Mouse (Mus musculus): ENCODE data around the gene Avil. TPM values are rescaled to one million over a fixed set of nuclear protein-coding genes. Genes with fewer than 3 reads are reported as not detected.
A peak's percentile ranks its signal among the peaks of the same experiment; 100 is the strongest.

Avil gene
- polyA plus RNA-seq, 1 experiment from 2014 or later = 0.60 TPM

DNA sequence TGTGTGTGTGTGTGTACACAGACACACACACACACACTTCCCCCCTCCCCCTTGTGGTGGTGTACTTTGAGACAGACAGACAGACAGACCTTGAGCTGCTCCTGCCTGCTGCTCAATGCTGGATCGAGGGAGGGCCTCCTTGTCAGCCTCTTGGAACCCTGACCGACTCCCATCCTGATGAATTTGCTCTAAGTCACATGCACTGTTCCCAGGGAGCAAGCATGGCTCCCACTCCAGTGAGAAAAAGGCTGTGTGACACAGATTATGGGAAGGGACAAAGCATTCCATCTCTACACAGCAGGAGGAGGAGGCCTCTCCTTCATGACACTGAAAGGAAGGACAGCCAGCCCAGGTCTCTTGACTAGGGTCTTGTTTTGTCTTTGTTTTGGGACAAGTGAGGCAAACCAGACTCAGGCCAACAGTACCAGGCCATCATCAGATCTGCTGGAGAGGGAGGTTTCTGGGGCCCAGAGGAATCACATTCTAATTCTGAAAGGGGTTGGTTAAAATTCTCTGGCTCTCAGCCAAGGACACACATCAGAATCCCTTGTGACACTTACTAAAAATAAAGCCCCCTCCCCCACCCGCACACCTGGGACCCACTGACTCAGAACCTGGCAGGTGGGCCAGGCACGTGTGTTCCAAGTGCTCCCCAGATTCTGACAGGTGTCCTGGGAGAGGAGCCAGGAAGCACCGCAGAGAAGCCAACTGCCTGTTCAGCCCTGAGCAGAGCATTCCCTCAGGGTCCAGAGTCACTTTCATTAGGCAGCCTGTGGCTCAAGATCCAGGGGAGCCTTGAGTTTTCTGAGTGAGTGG is 16.1 kb upstream of the Avil start:
- WGBS = 11% methylated on average over 5 of the region's 5 CpGs
- H3K36me3 ChIP-seq = no peaks in the 10 kb centered on the region
- H3K27me3 ChIP-seq (replicated peaks) = no peaks in the 10 kb centered on the region
- H3K27ac ChIP-seq = peak overlapping the region; percentile 85
- H3K4me1 ChIP-seq = peaks cover 87% of the 10 kb centered on the region
- peak overlapping the region; percentile 77 for H3K4me2 ChIP-seq
- no peak overlapping the region; the same call in 1 of the 2 replicates for H3K4me3 ChIP-seq (replicated peaks)
- no peaks in the 10 kb centered on the region for H3K9me3 ChIP-seq
- ATAC-seq (ENCODE audit: insufficient read depth, low FRiP score, low read depth) = no peak
- H3K9ac ChIP-seq = no peak overlapping the region

DNA sequence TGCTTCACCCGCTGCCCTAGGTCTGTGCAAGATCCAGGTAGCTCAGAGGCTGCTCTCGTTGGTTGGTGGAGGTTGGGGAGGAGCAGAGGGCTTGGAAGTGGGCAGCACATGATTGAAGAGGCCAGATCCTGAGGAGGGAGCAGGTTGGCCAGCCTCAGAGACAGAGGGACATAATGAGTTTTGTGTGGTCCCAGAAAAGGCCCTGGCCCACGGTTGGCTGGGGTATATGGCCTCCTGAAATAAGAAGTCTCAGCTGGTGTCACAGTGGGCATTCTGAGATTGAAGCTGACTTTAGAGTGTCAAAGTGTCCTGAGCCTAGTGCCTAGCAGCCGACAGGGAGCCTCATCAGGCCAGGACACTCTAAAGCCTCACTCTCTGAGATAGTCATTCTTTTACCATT is 15.4 kb upstream of the Avil start:
- H3K27me3 ChIP-seq (replicated peaks) = no peaks in the 10 kb centered on the region
- no peaks in the 10 kb centered on the region for H3K9me3 ChIP-seq
- WGBS = 76% methylated on average over 4 of the region's 4 CpGs
- H3K27ac ChIP-seq = peak overlapping the region; percentile 85
- peak overlapping the region; percentile 77; the same call in 1 of the 2 replicates for H3K4me2 ChIP-seq
- ATAC-seq (ENCODE audit: insufficient read depth, low FRiP score, low read depth) = no peak
- no peak overlapping the region for H3K9ac ChIP-seq
- peaks cover 95% of the 10 kb centered on the region for H3K4me1 ChIP-seq
- no peaks in the 10 kb centered on the region for H3K36me3 ChIP-seq
- H3K4me3 ChIP-seq (replicated peaks) = no peak overlapping the region

DNA sequence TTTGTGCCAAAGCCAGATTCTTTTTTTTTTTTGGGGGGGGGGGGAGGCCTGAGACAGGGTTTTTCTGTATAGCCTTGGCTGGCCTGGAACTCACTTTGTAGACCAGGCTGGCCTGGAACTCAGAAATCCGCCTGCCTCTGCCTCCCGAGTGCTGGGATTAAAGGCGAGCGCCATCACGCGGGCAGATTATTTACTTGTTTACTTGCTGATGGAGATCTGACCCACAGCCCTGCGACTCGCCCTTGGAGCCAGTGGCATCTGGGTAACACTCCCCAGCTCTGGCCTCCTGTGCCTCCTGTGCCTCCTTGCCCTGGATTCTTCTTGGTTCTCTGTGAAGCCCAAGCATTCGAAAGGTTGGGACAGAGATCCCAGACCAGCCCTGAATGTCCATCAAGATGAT is 14.9 kb upstream of the Avil start:
- Histone ChIP-seq H3K4me3 (replicated peaks) (no peak overlapping the region), H3K27ac (peak overlapping the region; percentile 85), H3K4me1 (peaks cover 96% of the 10 kb centered on the region), H3K4me2 (no peak overlapping the region), H3K9ac (no peak overlapping the region), H3K9me3 (no peaks in the 10 kb centered on the region), H3K27me3 (replicated peaks) (no peaks in the 10 kb centered on the region), H3K36me3 (no peaks in the 10 kb centered on the region)
- no peak for ATAC-seq (ENCODE audit: insufficient read depth, low FRiP score, low read depth)
- 87% methylated on average over 9 of the region's 9 CpGs for WGBS

DNA sequence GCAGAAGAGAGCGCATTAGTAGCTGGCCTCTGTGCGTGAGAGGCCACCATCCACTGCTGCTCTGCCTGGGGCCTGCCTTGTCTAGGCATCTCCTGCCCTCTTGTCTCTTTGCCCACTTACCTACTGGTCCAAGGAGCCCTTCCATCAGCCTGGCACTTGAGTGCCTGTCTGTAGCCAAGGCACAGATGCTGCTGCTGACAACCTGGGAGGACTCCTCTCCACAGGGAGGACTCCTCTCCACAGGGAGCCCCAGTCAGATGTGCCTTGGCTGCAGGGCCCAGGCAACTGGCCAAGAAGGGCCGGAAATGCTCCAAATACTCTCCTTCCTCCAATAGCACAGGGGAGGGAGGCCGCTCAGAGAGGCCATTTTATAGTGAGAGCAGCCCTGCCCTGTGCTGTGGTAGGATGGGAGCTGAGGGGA is 14.0 kb upstream of the Avil start:
- H3K4me3 ChIP-seq (replicated peaks) = no peak overlapping the region
- H3K4me2 ChIP-seq = peak overlapping the region; percentile 35
- peak overlapping the region; percentile 85 for H3K27ac ChIP-seq
- H3K36me3 ChIP-seq = peaks cover 7% of the 10 kb centered on the region
- no peaks in the 10 kb centered on the region for H3K27me3 ChIP-seq (replicated peaks)
- H3K9ac ChIP-seq = no peak overlapping the region
- WGBS = 44% methylated on average over 4 of the region's 4 CpGs
- ATAC-seq (ENCODE audit: insufficient read depth, low FRiP score, low read depth) = peak; percentile 63
- peaks cover 93% of the 10 kb centered on the region for H3K4me1 ChIP-seq
- H3K9me3 ChIP-seq = no peaks in the 10 kb centered on the region

DNA sequence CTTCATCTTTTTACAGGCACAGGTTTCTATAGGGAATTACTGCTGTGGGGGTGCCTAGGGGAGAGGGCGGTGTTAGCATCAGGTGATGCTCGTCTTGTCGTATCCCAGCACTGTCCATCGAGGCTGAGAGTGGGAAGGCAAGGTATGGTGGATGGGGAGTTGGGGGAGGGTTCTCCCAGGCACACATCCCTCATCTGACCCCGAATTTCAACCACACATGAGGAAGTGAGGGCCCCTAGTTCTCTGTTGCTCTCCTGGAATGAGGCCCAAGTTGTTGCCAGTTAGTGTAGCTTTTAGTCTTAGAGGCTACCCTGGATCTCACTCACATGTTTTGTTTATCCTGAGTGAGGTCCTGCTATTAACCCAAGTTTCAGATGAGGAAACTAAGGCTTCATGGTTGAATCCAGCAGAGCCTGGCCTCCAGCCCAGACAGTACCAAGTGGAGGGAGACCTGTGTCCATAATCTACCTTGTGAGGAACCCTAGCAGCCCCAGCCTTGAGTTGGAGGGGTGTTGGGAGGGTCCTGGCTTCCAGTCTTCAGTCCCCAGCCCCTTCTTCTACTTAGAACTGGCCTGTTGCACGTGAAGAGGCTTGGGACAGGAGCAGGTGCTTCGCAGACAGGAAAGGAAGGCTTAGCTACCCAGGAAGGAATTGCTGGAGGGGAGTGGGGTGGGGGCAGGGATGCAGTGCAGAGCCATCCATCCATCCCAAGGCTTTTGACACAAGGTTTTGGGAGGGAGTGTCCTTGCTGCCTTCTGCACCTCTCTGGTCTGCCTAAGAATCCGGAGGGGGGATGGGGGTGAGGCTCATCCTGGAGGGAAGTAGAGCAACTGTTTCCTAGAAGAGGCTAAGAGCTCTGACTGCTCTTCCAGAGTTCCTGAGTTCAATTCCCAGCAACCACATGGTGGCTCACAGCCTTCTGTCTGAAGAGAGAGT is 13.1 kb upstream of the Avil start:
- H3K4me3 ChIP-seq (replicated peaks) = no peak overlapping the region
- ATAC-seq (ENCODE audit: insufficient read depth, low FRiP score, low read depth) = no peak
- WGBS = 50% methylated on average over 8 of the region's 8 CpGs
- H3K27ac ChIP-seq = peak overlapping the region; percentile 85
- H3K9me3 ChIP-seq = no peaks in the 10 kb centered on the region
- no peak overlapping the region for H3K9ac ChIP-seq
- peaks cover 84% of the 10 kb centered on the region for H3K4me1 ChIP-seq
- peaks cover 16% of the 10 kb centered on the region for H3K36me3 ChIP-seq
- H3K4me2 ChIP-seq = peak overlapping the region; percentile 31
- no peaks in the 10 kb centered on the region for H3K27me3 ChIP-seq (replicated peaks)

DNA sequence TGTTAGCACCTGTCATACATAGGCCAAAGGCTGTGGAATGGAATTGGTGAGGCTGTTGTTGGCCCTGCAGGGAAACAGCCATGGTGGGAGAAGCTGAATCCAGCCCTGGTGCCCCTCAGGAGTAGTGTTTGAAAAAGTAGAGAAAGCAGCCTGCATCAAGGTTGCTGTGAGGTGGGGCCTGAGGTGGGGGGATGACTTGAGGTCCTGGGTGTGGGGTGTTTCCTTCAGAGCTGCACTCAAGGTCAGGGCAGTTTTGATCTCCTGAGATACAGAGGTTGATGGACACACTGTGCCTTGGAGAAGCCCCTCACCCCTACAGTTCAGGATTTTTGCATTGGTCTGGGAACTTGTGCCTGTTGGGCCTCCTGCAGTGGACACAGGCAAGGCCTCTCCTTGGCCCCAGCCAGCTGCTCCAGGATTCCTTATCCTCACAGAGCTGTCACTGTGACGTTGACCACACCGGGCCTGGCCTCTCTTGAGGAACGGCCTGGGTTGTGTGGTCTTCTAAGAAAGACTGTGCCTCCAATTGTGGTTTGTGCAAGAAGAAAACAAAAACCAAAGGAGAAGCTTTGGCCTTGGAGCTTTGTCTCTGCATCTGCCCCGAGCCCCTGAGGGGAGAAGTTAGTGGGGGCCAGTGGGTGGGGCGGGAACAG is 11.9 kb upstream of the Avil start:
- H3K27ac ChIP-seq = peak overlapping the region; percentile 8; the same call in 1 of the 2 replicates
- H3K36me3 ChIP-seq = peaks cover 28% of the 10 kb centered on the region
- ATAC-seq (ENCODE audit: insufficient read depth, low FRiP score, low read depth) = no peak
- WGBS = 38% methylated on average over 5 of the region's 5 CpGs
- H3K9ac ChIP-seq = no peak overlapping the region
- peak overlapping the region; percentile 4 for H3K4me2 ChIP-seq
- no peaks in the 10 kb centered on the region for H3K9me3 ChIP-seq
- H3K27me3 ChIP-seq (replicated peaks) = no peaks in the 10 kb centered on the region
- no peak overlapping the region for H3K4me3 ChIP-seq (replicated peaks)
- peaks cover 72% of the 10 kb centered on the region for H3K4me1 ChIP-seq

DNA sequence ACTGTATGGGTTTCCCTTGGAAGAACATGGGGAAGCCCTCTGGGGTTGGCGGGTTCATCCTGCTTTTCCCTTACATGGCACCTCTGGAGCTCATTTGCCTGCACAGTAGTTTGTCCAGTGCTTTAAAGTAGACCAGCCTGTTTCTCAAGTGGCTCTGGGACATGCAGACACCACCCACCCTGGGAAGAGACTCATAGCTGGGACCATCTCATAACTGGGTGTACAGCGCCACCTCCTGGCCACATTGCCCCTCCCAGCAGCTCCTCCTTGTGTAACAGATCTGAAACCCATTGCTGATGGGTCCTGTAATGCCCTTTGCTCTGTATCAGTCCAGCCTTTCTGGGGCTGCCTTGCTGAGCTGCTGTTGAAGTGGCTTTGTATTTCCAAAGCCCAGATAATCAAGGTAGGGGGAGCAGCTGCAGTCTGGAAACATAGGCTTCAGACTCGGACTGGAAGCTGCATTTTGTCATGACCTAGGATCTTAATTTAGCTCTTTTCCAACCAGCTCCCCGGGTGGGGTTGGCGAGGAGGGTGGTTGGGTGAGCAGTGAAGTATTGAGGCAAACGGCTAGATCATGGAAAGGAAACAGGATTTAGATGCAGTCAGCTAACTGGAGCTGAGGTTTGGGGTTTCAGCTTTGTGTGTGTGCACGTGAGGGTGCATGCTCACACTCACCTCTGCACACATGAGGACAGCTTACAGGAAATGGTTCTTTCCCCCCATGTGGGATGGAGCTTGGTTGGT is 10.0 kb upstream of the Avil start:
- Histone ChIP-seq H3K9ac (no peak overlapping the region), H3K36me3 (peaks cover 45% of the 10 kb centered on the region), H3K4me2 (no peak overlapping the region), H3K27ac (peak overlapping the region; percentile 33; the same call in 1 of the 2 replicates), H3K9me3 (no peaks in the 10 kb centered on the region), H3K4me1 (peaks cover 55% of the 10 kb centered on the region), H3K27me3 (replicated peaks) (no peaks in the 10 kb centered on the region), H3K4me3 (replicated peaks) (no peak overlapping the region)
- ATAC-seq (ENCODE audit: insufficient read depth, low FRiP score, low read depth) = peak; percentile 64
- 52% methylated on average over 7 of the region's 7 CpGs for WGBS

DNA sequence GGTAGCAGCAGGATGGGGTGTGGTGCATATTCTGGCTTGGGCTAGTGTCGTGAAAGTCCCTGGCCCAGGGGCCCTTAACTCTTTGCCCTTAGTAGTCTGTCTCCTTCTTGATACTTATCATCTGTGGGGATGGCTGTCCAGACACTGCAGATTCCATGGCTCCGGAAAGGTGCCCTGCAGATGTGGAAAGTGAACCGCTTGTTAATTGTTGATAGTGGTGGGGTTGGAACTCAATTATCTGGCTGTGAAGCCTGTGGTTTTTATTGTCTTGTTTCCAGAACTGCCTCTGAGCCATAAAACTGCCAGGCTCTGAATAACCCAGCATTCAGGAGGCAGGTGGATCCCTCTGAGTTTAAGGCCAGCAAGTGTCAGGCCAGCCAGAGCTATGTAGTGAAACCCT is 8.8 kb upstream of the Avil start:
- H3K27ac ChIP-seq = no peak overlapping the region
- 62% methylated on average over 3 of the region's 3 CpGs for WGBS
- no peak overlapping the region for H3K9ac ChIP-seq
- ATAC-seq (ENCODE audit: insufficient read depth, low FRiP score, low read depth) = no peak
- H3K36me3 ChIP-seq = peaks cover 49% of the 10 kb centered on the region
- no peak overlapping the region for H3K4me3 ChIP-seq (replicated peaks)
- H3K9me3 ChIP-seq = no peaks in the 10 kb centered on the region
- peaks cover 43% of the 10 kb centered on the region for H3K4me1 ChIP-seq
- no peaks in the 10 kb centered on the region for H3K27me3 ChIP-seq (replicated peaks)
- H3K4me2 ChIP-seq = no peak overlapping the region

DNA sequence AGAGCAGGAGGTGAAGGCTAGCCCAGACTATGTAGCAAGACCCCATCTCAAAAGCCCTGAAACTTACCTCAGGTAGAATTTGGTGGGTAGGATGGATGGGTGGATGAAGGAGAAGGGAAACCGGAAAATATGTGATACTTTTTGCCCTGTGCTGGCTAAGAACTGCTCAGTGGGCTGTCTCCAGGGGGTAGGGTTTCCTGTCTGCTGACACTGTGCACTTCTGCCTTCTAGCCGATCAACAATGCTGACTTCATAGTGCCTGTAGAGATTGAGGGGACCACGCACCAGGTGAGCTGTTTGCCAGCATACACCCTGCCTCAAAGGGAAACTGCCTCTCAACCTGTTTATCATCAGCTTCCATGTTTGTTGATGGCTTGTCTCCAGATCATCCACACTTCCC is 6.9 kb upstream of the Avil start:
- 86% methylated on average over 3 of the region's 3 CpGs for WGBS
- no peak overlapping the region for H3K27ac ChIP-seq

DNA sequence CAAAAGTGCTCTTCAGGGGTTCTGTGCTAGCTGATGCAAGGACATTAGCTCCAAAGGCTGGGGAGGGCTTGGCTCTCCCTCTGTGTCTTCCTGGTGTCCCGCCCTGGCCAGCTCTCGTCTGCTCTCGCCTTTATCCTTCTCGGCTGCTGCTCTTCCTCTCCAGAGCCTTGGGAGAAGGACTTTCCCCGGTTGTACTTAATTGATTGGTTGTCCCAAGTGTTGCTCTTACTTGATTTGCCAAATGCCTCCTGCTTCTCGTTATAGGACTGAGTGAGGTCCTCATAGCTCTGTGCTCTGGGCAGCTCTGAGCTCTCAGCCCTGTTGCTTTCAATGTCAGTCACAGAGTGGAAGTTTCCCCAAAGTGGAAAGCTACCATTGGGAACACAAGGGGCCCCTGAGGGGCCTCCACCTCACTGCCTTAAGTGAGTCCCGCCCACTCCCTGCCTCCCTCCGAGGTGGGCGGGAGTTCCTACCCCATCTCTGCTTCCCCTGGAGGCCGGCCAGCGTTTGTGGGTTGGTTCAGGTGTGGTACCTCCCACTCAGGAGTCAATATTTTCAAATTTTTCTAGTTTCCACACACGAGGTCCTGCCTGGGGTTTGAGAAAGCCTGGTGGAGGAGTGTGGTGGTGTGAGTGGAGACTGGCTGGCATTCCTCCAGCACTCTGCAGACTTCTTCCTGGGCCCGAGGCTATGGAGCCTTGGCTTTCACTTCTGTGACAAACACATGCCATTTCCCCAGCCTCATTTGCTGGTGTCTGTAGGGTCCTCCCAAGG is 3.0 kb upstream of the Avil start:
- Histone ChIP-seq H3K4me1 (no peaks in the 10 kb centered on the region), H3K4me2 (no peak overlapping the region), H3K36me3 (peaks cover 54% of the 10 kb centered on the region), H3K4me3 (replicated peaks) (no peak overlapping the region), H3K27me3 (replicated peaks) (no peaks in the 10 kb centered on the region), H3K27ac (no peak overlapping the region), H3K9ac (no peak overlapping the region), H3K9me3 (no peaks in the 10 kb centered on the region)
- ATAC-seq (ENCODE audit: insufficient read depth, low FRiP score, low read depth) = no peak; the same call in 1 of the 2 replicates
- WGBS = 53% methylated on average over 13 of the region's 13 CpGs

More for the DNA sequence above, 6.9 kb upstream of the Avil start:
- no peak overlapping the region for H3K4me3 ChIP-seq (replicated peaks)
- peaks cover 25% of the 10 kb centered on the region for H3K4me1 ChIP-seq
- H3K9me3 ChIP-seq = no peaks in the 10 kb centered on the region
- peaks cover 65% of the 10 kb centered on the region for H3K36me3 ChIP-seq
- H3K4me2 ChIP-seq = no peak overlapping the region
- ATAC-seq (ENCODE audit: insufficient read depth, low FRiP score, low read depth) = no peak
- H3K9ac ChIP-seq = no peak overlapping the region
- H3K27me3 ChIP-seq (replicated peaks) = no peaks in the 10 kb centered on the region

Measured in stomach, embryonic 15.5 days (tissue).